Comparison of ENCODE assay signal across 8 mouse cellular contexts in the genomic region with DNA sequence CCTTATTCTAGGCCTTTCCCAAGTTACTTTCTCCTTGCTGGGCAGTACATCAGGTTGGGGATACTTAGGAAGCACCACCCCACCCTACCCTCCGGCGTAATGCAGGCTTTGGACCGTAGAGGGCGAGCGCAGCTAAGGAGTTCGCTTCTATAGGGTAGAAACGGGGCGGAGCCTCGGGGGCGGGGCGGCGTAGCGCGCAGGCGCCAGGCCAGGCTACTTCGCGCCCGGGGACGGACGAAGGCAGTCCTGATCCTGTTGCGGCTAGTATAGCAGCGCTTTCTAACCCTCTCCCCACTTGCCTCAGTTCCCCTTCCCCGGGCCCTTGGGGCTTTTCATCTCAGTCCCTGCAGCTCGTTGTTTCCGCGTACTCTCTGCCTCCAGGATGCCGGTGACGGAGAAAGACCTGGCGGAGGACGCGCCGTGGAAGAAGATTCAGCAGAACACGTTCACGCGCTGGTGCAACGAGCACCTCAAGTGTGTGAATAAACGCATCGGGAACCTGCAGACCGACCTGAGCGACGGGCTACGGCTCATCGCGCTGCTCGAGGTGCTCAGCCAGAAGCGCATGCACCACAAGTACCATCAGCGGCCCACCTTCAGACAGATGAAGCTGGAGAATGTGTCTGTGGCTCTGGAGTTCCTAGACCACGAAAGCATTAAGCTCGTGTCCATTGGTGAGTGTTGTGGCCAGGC. TPM values are rescaled to one million over a fixed set of nuclear protein-coding genes. Genes with fewer than 3 reads are reported as not detected.
DNase-seq lines count a peak whose midpoint lies in the region; ATAC-seq lines count a peak whose summit lies in the region.

A gene (plus strand): TSS at position 188 of the 693 bp plus-strand sequence.

- WGBS in intestine, embryonic 14.5 days: under 1% methylated on average over 49 of the region's 49 CpGs

- ATAC-seq in intestine, embryonic 14.5 days (replicated peaks; ENCODE audit: low FRiP score, low TSS enrichment, low read depth): peak; percentile 97
- ATAC-seq in megakaryocyte progenitor cell, adult 5-6 weeks (replicated peaks; ENCODE audit: poor library complexity): peak; percentile 95

- no peaks in the 10 kb centered on the region for H3K27me3 ChIP-seq in intestine, embryonic 14.5 days (replicated peaks; ENCODE audit: control insufficient read depth, insufficient read depth, low read length)

- peak within 1 kb of the TSS; percentile 55 for H3K27ac ChIP-seq in intestine, embryonic 14.5 days (ENCODE audit: low read depth)

- intact Hi-C loops in gastrocnemius, postnatal 36 days (cut with DNase I): loop anchor here (2.0 to 10.0 kb wide), 4 partner anchors 124 to 347 kb away; no protein-coding TSS in a partner anchor
- intact Hi-C loops in left cerebral cortex, postnatal 10 days (cut with DNase I): loop anchor here (2.0 kb wide), 1 partner anchor 123 kb away; no protein-coding TSS in a partner anchor

- peak within 1 kb of the TSS; percentile 90 for H3K4me2 ChIP-seq in intestine, embryonic 14.5 days (ENCODE audit: low read length)

- no peaks in the 10 kb centered on the region for H3K36me3 ChIP-seq in intestine, embryonic 14.5 days (ENCODE audit: control insufficient read depth, insufficient read depth, low read length)

- no peaks in the 10 kb centered on the region for H3K9me3 ChIP-seq in intestine, embryonic 14.5 days (ENCODE audit: control insufficient read depth, low read length)

- H3K9ac ChIP-seq in intestine, embryonic 14.5 days (ENCODE audit: low read length): peak within 1 kb of the TSS; percentile 69

- peak within 1 kb of the TSS; percentile 74 for H3K4me3 ChIP-seq in intestine, embryonic 14.5 days (ENCODE audit: low read depth, low read length)

- H3K4me1 ChIP-seq in intestine, embryonic 14.5 days (replicated peaks; ENCODE audit: control insufficient read depth, insufficient read depth, low read length): peaks cover 28% of the 10 kb centered on the region

- DNase-seq in adrenal gland, adult 2 months: peak; percentile 97
- DNase-seq in embryo, embryonic 10.5 days (ENCODE audit: low spot score): peak; percentile 97
- peak; percentile 95 for DNase-seq in gastrocnemius, postnatal 36 days
- peak; percentile 99 for DNase-seq in intestine, embryonic 14.5 days (ENCODE audit: low spot score)
- DNase-seq in left cerebral cortex, postnatal 10 days (ENCODE audit: extremely low spot score in 1 of 2, low spot score in 2 of 2): peak; percentile 92 to 96
- DNase-seq in right cerebral cortex, postnatal 10 days (ENCODE audit: low spot score in 2 of 2): peak; percentile 94 to 97
- peak; percentile 99 for DNase-seq in urinary bladder, postnatal 14 days (ENCODE audit: low spot score)

RNA-seq across cellular contexts. Expression of the gene that starts here (rescaled TPM):
- 10 to 100 TPM; 40.8 to 44.9 TPM for total RNA-seq in adrenal gland, adult 2 months (2021)
- polyA plus RNA-seq in adrenal gland, adult 2 months (2012; rRNA removed): 8.8 and 8.9 TPM in 2 replicates
- 1 to 10 TPM; 6.7 to 7.2 TPM for total RNA-seq in gastrocnemius, postnatal 36 days (2021)
- 26.7 and 26.8 TPM in 2 replicates for polyA plus RNA-seq in intestine, embryonic 14.5 days (2014; fragmentation: Nextera tagmentation; extraction: Ambion mirVana)
- 10 to 100 TPM; 48.7 to 48.9 TPM for total RNA-seq in left cerebral cortex, postnatal 10 days (2021)
- total RNA-seq in megakaryocyte progenitor cell, adult 5-6 weeks (2015): 16.1 and 16.9 TPM in 2 replicates
- 16.7 and 17.1 TPM in 2 replicates for total RNA-seq in megakaryocyte progenitor cell, adult 5-6 weeks (2017)

Comparison
In these comparisons a context has a peak if more than half of its experiments do, and no peak if none do; other contexts are left out.
1. Peak in every context shown above with its lines: DNase-seq, ATAC-seq, H3K4me3 ChIP-seq and H3K27ac ChIP-seq.